Mouse (Mus musculus) macrophage (primary cell): ENCODE results near the gene Gm17509. TPM values are rescaled to one million over a fixed set of nuclear protein-coding genes. Genes with fewer than 3 reads are reported as not detected.

Source experiments
- H3K27ac ChIP-seq: fragments of 350-480 bp; formaldehyde crosslinking; 2 replicates; pipeline ENCODE4 v1.9.0; 2021
- H3K36me3 ChIP-seq: fragments of 350-480 bp; formaldehyde crosslinking; 2 replicates; pipeline ENCODE4 v1.9.0; 2021; ENCODE audit errors: inconsistent target
- H3K4me3 ChIP-seq: fragments of 350-480 bp; formaldehyde crosslinking; 2 replicates; pipeline ENCODE4 v1.9.0; 2021; ENCODE audit errors: inconsistent target
- H3K79me2 ChIP-seq: fragments of 350-480 bp; formaldehyde crosslinking; 2 replicates; pipeline ENCODE4 v1.9.0; 2021; ENCODE audit errors: inconsistent target
- WGBS: methylation state at CpG from one replicate; pipeline ENCODE4 v1.1.7; 2026; ENCODE audit warnings: inconsistent platforms; ENCODE audit not compliant: missing documents; 5-methylcytosine and 5-hydroxymethylcytosine counted together
- polyA plus RNA-seq: library from polyadenylated mRNA; stranded (reverse); fragments of 250-400 nt; gene quantifications from 3 replicates; pipeline ENCODE4 v1.2.4, GENCODE M21; 2018; ENCODE audit warnings: inconsistent platforms
- total RNA-seq, 78 experiments: library from RNA; depleted of rRNA; stranded (reverse); fragments of 250-400 nt; gene quantifications; 1 replicate in 9 of 78; 2 replicates in 24 of 78; 3 replicates in 43 of 78; 4 replicates in 2 of 78; pipeline ENCODE4 v1.2.4; 2018; ENCODE audit warnings: inconsistent platforms in 56 of 78

The Gm17509 gene
- under 1 TPM in 9 of 26 experiments, not detected in 17; 0.25 to 0.79 (median 0.32) TPM for total RNA-seq (2018; cell fraction: chromatin; rRNA removed)
- under 1 TPM in 13 of 26 experiments, not detected in 13; 0.04 to 0.17 (median 0.09) TPM for total RNA-seq (2018; cell fraction: cytosol; rRNA removed)
- total RNA-seq (2018; cell fraction: nucleus; rRNA removed) = 1 to 10 TPM in 1 of 26 experiments, under 1 TPM in 12, not detected in 13; 0.20 to 1.4 (median 0.44) TPM
- polyA plus RNA-seq = 0.09 to 0.18 TPM in 2 of 3 replicates, not detected in the other

GRCm38 (mm10) chr13:117220501-117221321 lies at the start of gene Gm17509:
Gene Gm17509, minus strand, starts transcription at chr13:117221075.
- peak within 1 kb of the TSS; percentile 80 for H3K4me3 ChIP-seq
- peak within 1 kb of the TSS; percentile 83 for H3K27ac ChIP-seq
- WGBS = 1% methylated on average over 61 of the region's 67 CpGs
- H3K79me2 ChIP-seq = peaks cover 31% of the 10 kb centered on the region
- H3K36me3 ChIP-seq = no peaks in the 10 kb centered on the region

- 94% methylated on average over 14 of the region's 14 CpGs for WGBS
- no peaks in the 10 kb centered on the region for H3K79me2 ChIP-seq
- peaks cover 51% of the 10 kb centered on the region for H3K36me3 ChIP-seq
- no peak overlapping the region for H3K27ac ChIP-seq
- H3K4me3 ChIP-seq = no peak overlapping the region
These were observed 47.1 kb upstream of the Gm17509 start for GRCm38 (mm10) chr13:117267963-117268362.

GRCm38 (mm10) chr13:117266156-117266555 lies 45.3 kb upstream of the Gm17509 start:
- Histone ChIP-seq H3K27ac (no peak overlapping the region), H3K79me2 (no peaks in the 10 kb centered on the region), H3K4me3 (no peak overlapping the region), H3K36me3 (peaks cover 33% of the 10 kb centered on the region)
- 81% methylated on average over 2 of the region's 2 CpGs for WGBS

- Histone ChIP-seq H3K36me3 (peaks cover 5% of the 10 kb centered on the region; the same call in 1 of the 2 replicates), H3K4me3 (no peak overlapping the region), H3K27ac (no peak overlapping the region), H3K79me2 (no peaks in the 10 kb centered on the region)
- WGBS = 27% methylated on average over 4 of the region's 4 CpGs
These were observed 39.8 kb upstream of the Gm17509 start for GRCm38 (mm10) chr13:117260704-117261103.

GRCm38 (mm10) chr13:117242621-117243020 lies 21.7 kb upstream of the Gm17509 start:
- H3K4me3 ChIP-seq = peak overlapping the region; percentile 15; the same call in 1 of the 2 replicates
- WGBS = 37% methylated on average over 5 of the region's 5 CpGs

GRCm38 (mm10) chr13:117242063-117242462 lies 21.2 kb upstream of the Gm17509 start:
- Histone ChIP-seq H3K79me2 (peaks cover 84% of the 10 kb centered on the region), H3K27ac (peak overlapping the region; percentile 88), H3K36me3 (no peaks in the 10 kb centered on the region), H3K4me3 (peak overlapping the region; percentile 15; the same call in 1 of the 2 replicates)
- 3% methylated on average over 3 of the region's 3 CpGs for WGBS

More at GRCm38 (mm10) chr13:117242621-117243020, 21.7 kb upstream of the Gm17509 start:
- H3K79me2 ChIP-seq = peaks cover 89% of the 10 kb centered on the region
- H3K27ac ChIP-seq = peak overlapping the region; percentile 88
- no peaks in the 10 kb centered on the region for H3K36me3 ChIP-seq

GRCm38 (mm10) chr13:117237111-117237510 lies 16.2 kb upstream of the Gm17509 start:
- Histone ChIP-seq H3K4me3 (no peak overlapping the region), H3K79me2 (peaks cover 69% of the 10 kb centered on the region), H3K36me3 (no peaks in the 10 kb centered on the region), H3K27ac (peak overlapping the region; percentile 52)
- WGBS = 3% methylated on average over 4 of the region's 4 CpGs

- no peak overlapping the region for H3K4me3 ChIP-seq
- WGBS = 38% methylated on average over 11 of the region's 11 CpGs
- no peaks in the 10 kb centered on the region for H3K36me3 ChIP-seq
- H3K79me2 ChIP-seq = peaks cover 75% of the 10 kb centered on the region
- no peak overlapping the region for H3K27ac ChIP-seq
These were observed 14.8 kb upstream of the Gm17509 start for GRCm38 (mm10) chr13:117235530-117236212.

GRCm38 (mm10) chr13:117234486-117234885 lies 13.6 kb upstream of the Gm17509 start:
- H3K27ac ChIP-seq = no peak overlapping the region
- peaks cover 75% of the 10 kb centered on the region for H3K79me2 ChIP-seq
- H3K36me3 ChIP-seq = no peaks in the 10 kb centered on the region
- H3K4me3 ChIP-seq = no peak overlapping the region
- 86% methylated on average over 6 of the region's 7 CpGs for WGBS

GRCm38 (mm10) chr13:117233808-117234207 lies 12.9 kb upstream of the Gm17509 start:
- WGBS = 97% methylated on average over 8 of the region's 8 CpGs
- Histone ChIP-seq H3K27ac (no peak overlapping the region), H3K79me2 (peaks cover 75% of the 10 kb centered on the region), H3K4me3 (no peak overlapping the region), H3K36me3 (no peaks in the 10 kb centered on the region)

- WGBS = 71% methylated on average over 6 of the region's 6 CpGs
- no peak overlapping the region for H3K4me3 ChIP-seq
- H3K79me2 ChIP-seq = peaks cover 82% of the 10 kb centered on the region
- H3K36me3 ChIP-seq = no peaks in the 10 kb centered on the region
- no peak overlapping the region for H3K27ac ChIP-seq
These were observed 9.7 kb upstream of the Gm17509 start for GRCm38 (mm10) chr13:117230371-117231110.

GRCm38 (mm10) chr13:117225561-117225960 lies 4.7 kb upstream of the Gm17509 start:
- no peak overlapping the region for H3K4me3 ChIP-seq
- no peaks in the 10 kb centered on the region for H3K36me3 ChIP-seq
- H3K79me2 ChIP-seq = peaks cover 77% of the 10 kb centered on the region
- WGBS = 53% methylated on average over 6 of the region's 6 CpGs
- H3K27ac ChIP-seq = peak overlapping the region; percentile 83

- no peak overlapping the region for H3K4me3 ChIP-seq
- WGBS = 79% methylated on average over 2 of the region's 2 CpGs
- peak overlapping the region; percentile 83 for H3K27ac ChIP-seq
- no peaks in the 10 kb centered on the region for H3K36me3 ChIP-seq
- H3K79me2 ChIP-seq = peaks cover 71% of the 10 kb centered on the region
These were observed 4.0 kb upstream of the Gm17509 start for GRCm38 (mm10) chr13:117224901-117225300.

GRCm38 (mm10) chr13:117223125-117223524 lies 2.2 kb upstream of the Gm17509 start:
- peaks cover 53% of the 10 kb centered on the region for H3K79me2 ChIP-seq
- H3K27ac ChIP-seq = peak overlapping the region; percentile 83

More at GRCm38 (mm10) chr13:117223125-117223524, 2.2 kb upstream of the Gm17509 start:
- WGBS = 5% methylated on average over 5 of the region's 5 CpGs
- Histone ChIP-seq H3K36me3 (no peaks in the 10 kb centered on the region), H3K4me3 (no peak overlapping the region; the same call in 1 of the 2 replicates)
